Mouse (Mus musculus): ENCODE measurements around the gene Atp2b4.

The Atp2b4 gene

DNA sequence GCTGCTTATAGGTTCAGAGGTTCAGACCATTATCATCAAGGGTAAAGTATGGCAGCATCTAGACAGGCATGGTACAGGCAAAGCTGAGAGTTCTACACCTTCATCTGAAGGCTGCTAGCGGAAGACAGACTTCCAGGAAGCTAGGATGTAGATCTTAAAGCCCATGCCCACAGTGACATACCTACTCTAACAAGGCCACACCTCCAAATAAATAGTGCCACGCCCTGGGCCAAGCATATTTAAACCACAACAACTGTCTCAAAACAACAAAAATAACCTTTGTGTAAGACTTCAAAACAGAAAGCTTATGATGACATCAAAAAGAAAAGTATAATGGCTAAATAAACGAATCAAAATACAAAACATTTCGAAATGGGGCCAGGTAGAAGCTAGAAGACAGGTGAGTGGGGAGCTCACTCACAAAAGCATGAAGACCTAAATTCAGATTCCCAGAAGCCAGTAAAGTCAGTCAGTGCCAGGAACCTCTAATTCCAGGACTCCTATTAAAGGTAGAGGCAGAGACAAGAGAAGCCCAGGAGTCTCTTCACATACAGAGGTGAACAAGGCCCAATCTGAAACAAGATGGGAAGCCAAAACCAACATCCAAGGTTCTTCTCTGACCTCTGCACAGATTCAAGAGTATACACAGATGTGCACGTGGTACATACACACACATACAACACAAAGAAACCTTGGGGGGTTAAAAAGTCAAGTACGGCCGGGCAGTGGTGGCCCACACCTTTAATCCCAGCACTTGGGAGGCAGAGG is 150.4 kb downstream of the Atp2b4 start:
- no peak for DNase-seq
